In the genomic region with DNA sequence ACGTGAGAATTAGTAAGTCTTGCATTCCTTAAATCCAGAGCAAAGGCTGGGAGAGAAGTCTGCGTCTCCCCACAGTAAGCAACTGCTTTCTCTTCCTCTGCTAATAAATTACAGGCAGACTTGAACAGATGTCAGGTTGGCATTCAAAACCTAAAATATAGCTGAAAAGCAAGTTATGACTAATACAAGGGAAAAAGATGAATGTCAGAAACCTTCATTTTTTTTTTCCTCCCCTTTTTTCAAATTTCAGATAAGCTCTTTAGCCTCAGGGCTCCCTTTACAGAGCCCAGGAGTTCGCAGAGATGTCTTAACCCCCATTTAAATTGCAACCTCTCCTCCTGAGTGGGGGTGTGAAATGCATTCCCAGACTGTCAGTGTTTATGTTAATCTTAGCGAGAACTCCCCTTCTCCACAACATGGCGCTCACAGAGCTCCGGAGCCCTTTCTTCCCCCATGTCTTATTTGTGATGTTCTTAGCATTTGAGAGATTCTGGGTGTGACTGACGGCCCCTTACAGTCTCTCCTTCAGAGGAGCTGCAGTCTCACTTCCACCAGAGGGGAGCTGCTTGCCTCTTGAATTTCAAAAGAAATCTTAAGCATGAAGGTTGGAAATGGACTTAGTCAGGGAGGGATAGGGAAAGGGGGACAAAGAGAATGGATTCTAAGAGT, we compare ENCODE assay signal across 21 mouse cellular contexts. TPM values are rescaled to one million over a fixed set of nuclear protein-coding genes. Genes with fewer than 3 reads are reported as not detected.
DNase-seq lines count a peak whose midpoint lies in the region; ATAC-seq and TF ChIP-seq lines count a peak whose summit lies in the region.
"Had no signal": no experiment of that assay in that cellular context is flagged by ENCODE, and none has a peak within 500 bp of the region (broad histone marks: within the 10 kb centered on the region; RNA-seq: fewer than 3 reads in every experiment).

No protein-coding gene starts in this region.

- H3K4me3 ChIP-seq in hindbrain, embryonic 13.5 days = no peak overlapping the region
- no peak overlapping the region for H3K4me3 ChIP-seq in hindbrain, embryonic 14.5 days (replicated peaks; ENCODE audit: low read length)
- no peak overlapping the region for H3K4me3 ChIP-seq in forebrain, postnatal 0 days (ENCODE audit: low read depth, low read length)
- H3K4me3 ChIP-seq in midbrain, embryonic 15.5 days = no peak overlapping the region
- H3K4me3 ChIP-seq: embryonic facial prominence, embryonic 13.5 days; liver, embryonic 13.5 days; myocyte; neural tube, embryonic 15.5 days had no signal

- H3K9me3 ChIP-seq in hindbrain, embryonic 13.5 days = no peaks in the 10 kb centered on the region
- no peaks in the 10 kb centered on the region for H3K9me3 ChIP-seq in hindbrain, embryonic 14.5 days (ENCODE audit: control insufficient read depth, low read length)
- no peaks in the 10 kb centered on the region for H3K9me3 ChIP-seq in forebrain, postnatal 0 days (ENCODE audit: low read length)
- no peaks in the 10 kb centered on the region for H3K9me3 ChIP-seq in midbrain, embryonic 15.5 days
- H3K9me3 ChIP-seq: embryonic facial prominence, embryonic 13.5 days; liver, embryonic 13.5 days; neural tube, embryonic 15.5 days had no signal

- H3K4me2 ChIP-seq in hindbrain, embryonic 13.5 days = no peak overlapping the region
- H3K4me2 ChIP-seq in hindbrain, embryonic 14.5 days (replicated peaks) = no peak overlapping the region
- no peak overlapping the region for H3K4me2 ChIP-seq in forebrain, postnatal 0 days (ENCODE audit: low read depth)
- H3K4me2 ChIP-seq in midbrain, embryonic 15.5 days = no peak overlapping the region
- H3K4me2 ChIP-seq: embryonic facial prominence, embryonic 13.5 days; liver, embryonic 13.5 days; neural tube, embryonic 15.5 days had no signal

- no peak for DNase-seq in hindbrain, embryonic 14.5 days (ENCODE audit: low spot score)
- peak; percentile 38 for DNase-seq in adipocyte (ENCODE audit: low spot score)
- peak; percentile 34 for DNase-seq in forebrain, postnatal 0 days
- no peak for DNase-seq in kidney, postnatal 10 days
- no peak for DNase-seq in c-Kit-positive CD71-positive TER-119-positive erythroid progenitor cells, embryonic 14.5 days (ENCODE audit: low spot score)
- DNase-seq in gastrocnemius, postnatal 25 days = no peak
- DNase-seq: adrenal gland, postnatal 10 days; cerebellum, adult 8-10 months; gastrocnemius, postnatal 10 days; heart, postnatal 14 days; kidney, adult 8-10 months; layer of hippocampus, postnatal 36 days; liver, embryonic 13.5 days; right cerebral cortex, postnatal 25 days; thymus, postnatal 36 days had no signal

- TF ChIP-seq CTCF in forebrain, postnatal 0 days (IDR thresholded peaks at IDR 0.05; ENCODE audit: low read depth) = 0 out of 2 replicates have a peak, but pooled peaks have one; percentile 16

- no peaks in the 10 kb centered on the region for H3K4me1 ChIP-seq in hindbrain, embryonic 13.5 days (replicated peaks)
- no peaks in the 10 kb centered on the region for H3K4me1 ChIP-seq in hindbrain, embryonic 14.5 days (replicated peaks; ENCODE audit: control insufficient read depth, insufficient read depth, low read length)
- no peaks in the 10 kb centered on the region for H3K4me1 ChIP-seq in forebrain, postnatal 0 days (ENCODE audit: insufficient read depth)
- peaks cover 12% of the 10 kb centered on the region; the same call in 1 of the 2 replicates for H3K4me1 ChIP-seq in midbrain, embryonic 15.5 days
- H3K4me1 ChIP-seq: liver, embryonic 13.5 days; neural tube, embryonic 15.5 days had no signal

- 0 out of 2 replicates have a peak overlapping the region, but pooled peaks have one; percentile 36 for H3K9ac ChIP-seq in hindbrain, embryonic 13.5 days
- H3K9ac ChIP-seq in hindbrain, embryonic 14.5 days = no peak overlapping the region
- no peak overlapping the region for H3K9ac ChIP-seq in forebrain, postnatal 0 days
- H3K9ac ChIP-seq in midbrain, embryonic 15.5 days = no peak overlapping the region
- H3K9ac ChIP-seq: embryonic facial prominence, embryonic 13.5 days; liver, embryonic 13.5 days; neural tube, embryonic 15.5 days had no signal

- peaks cover 24% of the 10 kb centered on the region for H3K36me3 ChIP-seq in hindbrain, embryonic 13.5 days
- H3K36me3 ChIP-seq in hindbrain, embryonic 14.5 days (replicated peaks; ENCODE audit: control insufficient read depth, insufficient read depth) = peaks cover 55% of the 10 kb centered on the region
- H3K36me3 ChIP-seq in forebrain, postnatal 0 days (ENCODE audit: insufficient read depth) = peaks cover 15% of the 10 kb centered on the region; the same call in 1 of the 2 replicates
- H3K36me3 ChIP-seq in midbrain, embryonic 15.5 days (replicated peaks) = no peaks in the 10 kb centered on the region

- WGBS in hindbrain, embryonic 13.5 days = 45% methylated on average over 7 of the region's 7 CpGs
- WGBS in hindbrain, embryonic 14.5 days = 44% methylated on average over 7 of the region's 7 CpGs
- 38% methylated on average over 7 of the region's 7 CpGs for WGBS in forebrain, postnatal 0 days
- WGBS in midbrain, embryonic 15.5 days = 30% methylated on average over 7 of the region's 7 CpGs

- no peak for ATAC-seq in hindbrain, embryonic 13.5 days (ENCODE audit: low FRiP score)
- ATAC-seq in hindbrain, embryonic 14.5 days (ENCODE audit: low FRiP score) = no peak
- peak; percentile 65 for ATAC-seq in forebrain, postnatal 0 days
- ATAC-seq in midbrain, embryonic 15.5 days (replicated peaks) = no peak
- ATAC-seq: lung, postnatal 0 days had no signal

- no peak overlapping the region for H3K27ac ChIP-seq in hindbrain, embryonic 13.5 days
- no peak overlapping the region for H3K27ac ChIP-seq in hindbrain, embryonic 14.5 days
- 0 out of 2 replicates have a peak overlapping the region, but pooled peaks have one; percentile 41 for H3K27ac ChIP-seq in forebrain, postnatal 0 days (ENCODE audit: low read depth, low read length)
- H3K27ac ChIP-seq in midbrain, embryonic 15.5 days = peak overlapping the region; percentile 36
- H3K27ac ChIP-seq: embryonic facial prominence, embryonic 13.5 days; liver, embryonic 13.5 days; neural tube, embryonic 15.5 days had no signal

- no peaks in the 10 kb centered on the region for H3K27me3 ChIP-seq in hindbrain, embryonic 13.5 days
- H3K27me3 ChIP-seq in hindbrain, embryonic 14.5 days (ENCODE audit: control insufficient read depth, insufficient read depth, low read length) = no peaks in the 10 kb centered on the region
- H3K27me3 ChIP-seq in forebrain, postnatal 0 days (ENCODE audit: insufficient read depth, low read length) = no peaks in the 10 kb centered on the region
- H3K27me3 ChIP-seq in midbrain, embryonic 15.5 days (replicated peaks) = no peaks in the 10 kb centered on the region
- H3K27me3 ChIP-seq: embryonic facial prominence, embryonic 13.5 days; liver, embryonic 13.5 days; neural tube, embryonic 15.5 days had no signal

RNA-seq across cellular contexts. Expression of a gene that starts 47.7 kb away (rescaled TPM):
- polyA plus RNA-seq in hindbrain, embryonic 13.5 days (2015; fragmentation: Nextera tagmentation; extraction: Ambion mirVana) = 128 and 133 TPM in 2 replicates
- polyA plus RNA-seq in hindbrain, embryonic 14.5 days (2014; fragmentation: Nextera tagmentation; extraction: Ambion mirVana) = 178 and 206 TPM in 2 replicates
- total RNA-seq in forebrain, postnatal 0 days (2014; rRNA removed) = 106 and 134 TPM in 2 replicates
- polyA plus RNA-seq in forebrain, postnatal 0 days (2015; fragmentation: Nextera tagmentation; extraction: Ambion mirVana) = 121 and 184 TPM in 2 replicates
- polyA plus RNA-seq in midbrain, embryonic 15.5 days (2015; fragmentation: Nextera tagmentation; extraction: Ambion mirVana) = 203 and 209 TPM in 2 replicates
- total RNA-seq in gastrocnemius, postnatal 25 days (2021) = 10 to 100 TPM; 15.9 to 23.5 TPM

Comparison
In these comparisons a context has a peak if more than half of its experiments do, and no peak if none do; other contexts are left out.
1. H3K27ac ChIP-seq: peak in forebrain, postnatal 0 days (single experiment) and midbrain, embryonic 15.5 days (single experiment); none in hindbrain, embryonic 13.5 days (single experiment) and hindbrain, embryonic 14.5 days (single experiment).
2. DNase-seq: peak in adipocyte (single experiment) and forebrain, postnatal 0 days (single experiment); none in hindbrain, embryonic 14.5 days (single experiment), kidney, postnatal 10 days (single experiment), c-Kit-positive CD71-positive TER-119-positive erythroid progenitor cells, embryonic 14.5 days (single experiment) and gastrocnemius, postnatal 25 days (single experiment).